Mouse (Mus musculus): ENCODE measurements around the gene Rai1. TPM values are rescaled to one million over a fixed set of nuclear protein-coding genes. Genes with fewer than 3 reads are reported as not detected.

Rai1 gene
- polyA plus RNA-seq, 1 experiment from 2014 or later, result 36.0 TPM

GRCm38 (mm10) chr11:60100827-60101555 is 3.8 kb upstream of the Rai1 start:
- Histone ChIP-seq H3K36me3 (ENCODE audit: control insufficient read depth, insufficient read depth, low read length) (no peaks in the 10 kb centered on the region), H3K4me1 (ENCODE audit: control insufficient read depth, insufficient read depth, low read length) (no peaks in the 10 kb centered on the region), H3K9me3 (ENCODE audit: control insufficient read depth, low read length) (no peaks in the 10 kb centered on the region), H3K4me3 (ENCODE audit: low read depth, low read length) (no peak overlapping the region), H3K4me2 (ENCODE audit: low read depth, severe bottlenecking) (no peak overlapping the region), H3K9ac (ENCODE audit: low read length) (no peak overlapping the region), H3K27me3 (ENCODE audit: control insufficient read depth, insufficient read depth, low read length) (no peaks in the 10 kb centered on the region), H3K27ac (replicated peaks; ENCODE audit: low read depth, low read length) (no peak overlapping the region)
- no peak for ATAC-seq (ENCODE audit: insufficient number of reproducible peaks, low FRiP score, low TSS enrichment, low read depth)
- DNase-seq (ENCODE audit: low spot score), result no peak
- 69% methylated on average over 4 of the region's 4 CpGs for WGBS

- Histone ChIP-seq H3K4me3 (ENCODE audit: low read depth, low read length) (no peak overlapping the region), H3K9me3 (ENCODE audit: control insufficient read depth, low read length) (no peaks in the 10 kb centered on the region), H3K9ac (ENCODE audit: low read length) (no peak overlapping the region), H3K4me2 (ENCODE audit: low read depth, severe bottlenecking) (no peak overlapping the region), H3K27ac (replicated peaks; ENCODE audit: low read depth, low read length) (no peak overlapping the region), H3K4me1 (ENCODE audit: control insufficient read depth, insufficient read depth, low read length) (peaks cover 4% of the 10 kb centered on the region), H3K36me3 (ENCODE audit: control insufficient read depth, insufficient read depth, low read length) (no peaks in the 10 kb centered on the region), H3K27me3 (ENCODE audit: control insufficient read depth, insufficient read depth, low read length) (no peaks in the 10 kb centered on the region)
- no peak for DNase-seq (ENCODE audit: low spot score)
- no peak for ATAC-seq (ENCODE audit: insufficient number of reproducible peaks, low FRiP score, low TSS enrichment, low read depth)
- WGBS, result 79% methylated on average over 4 of the region's 4 CpGs
These were observed 2.8 kb upstream of the Rai1 start for GRCm38 (mm10) chr11:60101986-60102385.

- H3K9me3 ChIP-seq (ENCODE audit: control insufficient read depth, low read length), result no peaks in the 10 kb centered on the region
- H3K4me2 ChIP-seq (ENCODE audit: low read depth, severe bottlenecking), result no peak overlapping the region
- DNase-seq (ENCODE audit: low spot score) (no peak), ATAC-seq (ENCODE audit: insufficient number of reproducible peaks, low FRiP score, low TSS enrichment, low read depth) (no peak)
- no peaks in the 10 kb centered on the region for H3K27me3 ChIP-seq (ENCODE audit: control insufficient read depth, insufficient read depth, low read length)
- no peak overlapping the region for H3K27ac ChIP-seq (replicated peaks; ENCODE audit: low read depth, low read length)
- H3K4me3 ChIP-seq (ENCODE audit: low read depth, low read length), result no peak overlapping the region
- 82% methylated on average over 6 of the region's 6 CpGs for WGBS
- H3K4me1 ChIP-seq (ENCODE audit: control insufficient read depth, insufficient read depth, low read length), result peaks cover 10% of the 10 kb centered on the region
- H3K9ac ChIP-seq (ENCODE audit: low read length), result no peak overlapping the region
- H3K36me3 ChIP-seq (ENCODE audit: control insufficient read depth, insufficient read depth, low read length), result no peaks in the 10 kb centered on the region
These were observed 2.1 kb upstream of the Rai1 start for GRCm38 (mm10) chr11:60102664-60103063.

GRCm38 (mm10) chr11:60103567-60103966 is 1.2 kb upstream of the Rai1 start:
- Histone ChIP-seq H3K4me2 (ENCODE audit: low read depth, severe bottlenecking) (no peak overlapping the region), H3K4me1 (ENCODE audit: control insufficient read depth, insufficient read depth, low read length) (peaks cover 19% of the 10 kb centered on the region), H3K9ac (ENCODE audit: low read length) (no peak overlapping the region), H3K27ac (replicated peaks; ENCODE audit: low read depth, low read length) (no peak overlapping the region), H3K9me3 (ENCODE audit: control insufficient read depth, low read length) (no peaks in the 10 kb centered on the region), H3K27me3 (ENCODE audit: control insufficient read depth, insufficient read depth, low read length) (no peaks in the 10 kb centered on the region), H3K36me3 (ENCODE audit: control insufficient read depth, insufficient read depth, low read length) (no peaks in the 10 kb centered on the region), H3K4me3 (ENCODE audit: low read depth, low read length) (no peak overlapping the region)
- WGBS, result 89% methylated on average over 7 of the region's 7 CpGs
- ATAC-seq (ENCODE audit: insufficient number of reproducible peaks, low FRiP score, low TSS enrichment, low read depth), result no peak
- no peak for DNase-seq (ENCODE audit: low spot score)

- no peak for DNase-seq (ENCODE audit: low spot score)
- H3K27me3 ChIP-seq (ENCODE audit: control insufficient read depth, insufficient read depth, low read length), result no peaks in the 10 kb centered on the region
- peak overlapping the region; percentile 99 for H3K9ac ChIP-seq (ENCODE audit: low read length)
- H3K27ac ChIP-seq (replicated peaks; ENCODE audit: low read depth, low read length), result peak overlapping the region; percentile 95
- H3K4me1 ChIP-seq (ENCODE audit: control insufficient read depth, insufficient read depth, low read length), result peaks cover 30% of the 10 kb centered on the region
- no peaks in the 10 kb centered on the region for H3K36me3 ChIP-seq (ENCODE audit: control insufficient read depth, insufficient read depth, low read length)
- H3K4me2 ChIP-seq (ENCODE audit: low read depth, severe bottlenecking), result peak overlapping the region; percentile 77
- ATAC-seq (ENCODE audit: insufficient number of reproducible peaks, low FRiP score, low TSS enrichment, low read depth), result peak; percentile 48
- peak overlapping the region; percentile 99 for H3K4me3 ChIP-seq (ENCODE audit: low read depth, low read length)
- WGBS, result under 1% methylated on average over 84 of the region's 88 CpGs
- no peaks in the 10 kb centered on the region for H3K9me3 ChIP-seq (ENCODE audit: control insufficient read depth, low read length)
These were observed 1.1 kb downstream of the Rai1 start for GRCm38 (mm10) chr11:60105593-60106542.

- Histone ChIP-seq H3K4me3 (ENCODE audit: low read depth, low read length) (peak overlapping the region; percentile 99), H3K27me3 (ENCODE audit: control insufficient read depth, insufficient read depth, low read length) (no peaks in the 10 kb centered on the region), H3K27ac (replicated peaks; ENCODE audit: low read depth, low read length) (peak overlapping the region; percentile 95), H3K9ac (ENCODE audit: low read length) (peak overlapping the region; percentile 99), H3K4me2 (ENCODE audit: low read depth, severe bottlenecking) (peak overlapping the region; percentile 77), H3K9me3 (ENCODE audit: control insufficient read depth, low read length) (no peaks in the 10 kb centered on the region), H3K4me1 (ENCODE audit: control insufficient read depth, insufficient read depth, low read length) (peaks cover 35% of the 10 kb centered on the region), H3K36me3 (ENCODE audit: control insufficient read depth, insufficient read depth, low read length) (no peaks in the 10 kb centered on the region)
- ATAC-seq (ENCODE audit: insufficient number of reproducible peaks, low FRiP score, low TSS enrichment, low read depth) (peak; percentile 75; the same call in 1 of the 2 replicates), DNase-seq (ENCODE audit: low spot score) (peak; percentile 82)
- 1% methylated on average over 14 of the region's 14 CpGs for WGBS
These were observed 1.8 kb downstream of the Rai1 start for GRCm38 (mm10) chr11:60106543-60107110.

- Histone ChIP-seq H3K9ac (ENCODE audit: low read length) (no peak overlapping the region), H3K4me1 (ENCODE audit: control insufficient read depth, insufficient read depth, low read length) (peaks cover 42% of the 10 kb centered on the region), H3K4me2 (ENCODE audit: low read depth, severe bottlenecking) (peak overlapping the region; percentile 77), H3K27me3 (ENCODE audit: control insufficient read depth, insufficient read depth, low read length) (no peaks in the 10 kb centered on the region), H3K27ac (replicated peaks; ENCODE audit: low read depth, low read length) (peak overlapping the region; percentile 95; the same call in 1 of the 2 replicates), H3K4me3 (ENCODE audit: low read depth, low read length) (peak overlapping the region; percentile 99), H3K9me3 (ENCODE audit: control insufficient read depth, low read length) (no peaks in the 10 kb centered on the region), H3K36me3 (ENCODE audit: control insufficient read depth, insufficient read depth, low read length) (no peaks in the 10 kb centered on the region)
- no peak for ATAC-seq (ENCODE audit: insufficient number of reproducible peaks, low FRiP score, low TSS enrichment, low read depth)
- WGBS, result 88% methylated on average over 3 of the region's 3 CpGs
- no peak for DNase-seq (ENCODE audit: low spot score)
These were observed 2.6 kb downstream of the Rai1 start for GRCm38 (mm10) chr11:60107449-60107848.

GRCm38 (mm10) chr11:60108631-60109172 is 3.9 kb downstream of the Rai1 start:
- H3K4me2 ChIP-seq (ENCODE audit: low read depth, severe bottlenecking), result no peak overlapping the region; the same call in 1 of the 2 replicates
- H3K4me3 ChIP-seq (ENCODE audit: low read depth, low read length), result no peak overlapping the region

More at GRCm38 (mm10) chr11:60108631-60109172, 3.9 kb downstream of the Rai1 start:
- Histone ChIP-seq H3K27me3 (ENCODE audit: control insufficient read depth, insufficient read depth, low read length) (no peaks in the 10 kb centered on the region), H3K9me3 (ENCODE audit: control insufficient read depth, low read length) (no peaks in the 10 kb centered on the region), H3K36me3 (ENCODE audit: control insufficient read depth, insufficient read depth, low read length) (no peaks in the 10 kb centered on the region), H3K4me1 (ENCODE audit: control insufficient read depth, insufficient read depth, low read length) (peaks cover 55% of the 10 kb centered on the region), H3K9ac (ENCODE audit: low read length) (peak overlapping the region; percentile 2; the same call in 1 of the 2 replicates), H3K27ac (replicated peaks; ENCODE audit: low read depth, low read length) (no peak overlapping the region)
- DNase-seq (ENCODE audit: low spot score) (no peak), ATAC-seq (ENCODE audit: insufficient number of reproducible peaks, low FRiP score, low TSS enrichment, low read depth) (no peak)
- 37% methylated on average over 5 of the region's 5 CpGs for WGBS

All from limb, embryonic 11.5 days (tissue).